Mouse (Mus musculus): ENCODE data around the gene Wfdc10. TPM values are rescaled to one million over a fixed set of nuclear protein-coding genes. Genes with fewer than 3 reads are reported as not detected.

The Wfdc10 gene
- polyA plus RNA-seq, 1 experiment from 2014 or later, result not detected

DNA sequence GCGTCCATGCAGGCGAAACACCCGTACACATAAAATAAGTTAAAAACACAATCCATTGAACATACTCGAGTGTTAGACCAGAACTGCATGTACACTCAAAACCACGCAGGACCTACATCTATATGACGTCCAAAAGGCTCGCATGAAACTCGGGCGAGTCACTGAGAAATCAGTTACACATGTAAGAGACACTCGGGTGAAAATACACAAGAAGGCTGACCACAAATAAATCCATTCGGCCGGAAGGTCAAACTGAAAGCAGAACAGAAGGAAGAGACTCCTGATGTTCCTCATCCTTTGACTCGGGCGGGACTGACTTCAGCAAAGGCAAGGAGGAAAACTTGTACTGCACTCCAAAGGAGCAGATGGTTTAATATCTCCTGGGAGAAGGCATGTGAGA is 50.1 kb downstream of the Wfdc10 start:
- no peaks in the 10 kb centered on the region for H3K4me1 ChIP-seq (ENCODE audit: insufficient read depth)
- H3K9ac ChIP-seq (replicated peaks), result no peak overlapping the region
- no peaks in the 10 kb centered on the region for H3K36me3 ChIP-seq (replicated peaks; ENCODE audit: insufficient read depth, low read length)
- no peak for TF ChIP-seq EP300 (IDR thresholded peaks at IDR 0.05; ENCODE audit: low read depth)
- TF ChIP-seq CTCF (IDR thresholded peaks at IDR 0.05; ENCODE audit: low read depth), result no peak
- no peak overlapping the region for H3K4me3 ChIP-seq (ENCODE audit: low read depth, low read length)
- DNase-seq (no peak), ATAC-seq (no peak)
- no peak overlapping the region for H3K27ac ChIP-seq (ENCODE audit: low read depth)
- no peaks in the 10 kb centered on the region for H3K9me3 ChIP-seq (ENCODE audit: low read length)
- H3K27me3 ChIP-seq (ENCODE audit: insufficient read depth, low read length), result no peaks in the 10 kb centered on the region
- no peak overlapping the region for H3K4me2 ChIP-seq (ENCODE audit: low read depth, low read length)
- WGBS (ENCODE audit: insufficient replicate concordance), result 83% methylated on average over 14 of the region's 14 CpGs

Other genes with a start within 250 kb of the Wfdc10 start
- gene Sdc4, start 212.2 kb upstream of the Wfdc10 start, polyA plus RNA-seq (2015; fragmentation: Nextera tagmentation; extraction: Ambion mirVana), result 194 and 208 TPM in 2 replicates
- 43.5 and 46.2 TPM in 2 replicates for gene Sys1, start 199.1 kb upstream of the Wfdc10 start, polyA plus RNA-seq (2015; fragmentation: Nextera tagmentation; extraction: Ambion mirVana)
- 5.8 and 6.1 TPM in 2 replicates for gene Gm20458, start 195.1 kb upstream of the Wfdc10 start, polyA plus RNA-seq (2015; fragmentation: Nextera tagmentation; extraction: Ambion mirVana)
- not detected in 2 replicates for gene Trp53tg5, start 182.3 kb upstream of the Wfdc10 start, polyA plus RNA-seq (2015; fragmentation: Nextera tagmentation; extraction: Ambion mirVana)
- 2.7 TPM in 2 replicates for gene Dbndd2, start 169.9 kb upstream of the Wfdc10 start, polyA plus RNA-seq (2015; fragmentation: Nextera tagmentation; extraction: Ambion mirVana)
- gene Pigt, start 158.5 kb upstream of the Wfdc10 start, polyA plus RNA-seq (2015; fragmentation: Nextera tagmentation; extraction: Ambion mirVana), result 24.3 and 25.1 TPM in 2 replicates
- 3.0 and 3.3 TPM in 2 replicates for gene Wfdc2, start 93.6 kb upstream of the Wfdc10 start, polyA plus RNA-seq (2015; fragmentation: Nextera tagmentation; extraction: Ambion mirVana)
- not detected in 2 replicates for gene Spint3, start 82.6 kb upstream of the Wfdc10 start, polyA plus RNA-seq (2015; fragmentation: Nextera tagmentation; extraction: Ambion mirVana)
- gene Wfdc6a, start 70.6 kb upstream of the Wfdc10 start, polyA plus RNA-seq (2015; fragmentation: Nextera tagmentation; extraction: Ambion mirVana), result not detected in 2 replicates
- gene Eppin, start 62.5 kb upstream of the Wfdc10 start, polyA plus RNA-seq (2015; fragmentation: Nextera tagmentation; extraction: Ambion mirVana), result not detected in 2 replicates
- not detected in 2 replicates for gene Wfdc6b, start 42.5 kb upstream of the Wfdc10 start, polyA plus RNA-seq (2015; fragmentation: Nextera tagmentation; extraction: Ambion mirVana)
- gene Wfdc8, start 42.4 kb upstream of the Wfdc10 start, polyA plus RNA-seq (2015; fragmentation: Nextera tagmentation; extraction: Ambion mirVana), result not detected in 2 replicates
- not detected in 2 replicates for gene Wfdc16, start 17.2 kb upstream of the Wfdc10 start, polyA plus RNA-seq (2015; fragmentation: Nextera tagmentation; extraction: Ambion mirVana)
- gene Wfdc9, start 537 bp downstream of the Wfdc10 start, polyA plus RNA-seq (2015; fragmentation: Nextera tagmentation; extraction: Ambion mirVana), result not detected in 2 replicates
- not detected in 2 replicates for gene Wfdc11, start 18.0 kb downstream of the Wfdc10 start, polyA plus RNA-seq (2015; fragmentation: Nextera tagmentation; extraction: Ambion mirVana)
- gene Wfdc13, start 29.1 kb downstream of the Wfdc10 start, polyA plus RNA-seq (2015; fragmentation: Nextera tagmentation; extraction: Ambion mirVana), result not detected in 2 replicates
- gene Spint4, start 42.5 kb downstream of the Wfdc10 start, polyA plus RNA-seq (2015; fragmentation: Nextera tagmentation; extraction: Ambion mirVana), result not detected in 2 replicates
- gene Spint5, start 59.3 kb downstream of the Wfdc10 start, polyA plus RNA-seq (2015; fragmentation: Nextera tagmentation; extraction: Ambion mirVana), result not detected in 2 replicates
- 2.0 and 2.5 TPM in 2 replicates for gene Wfdc3, start 89.9 kb downstream of the Wfdc10 start, polyA plus RNA-seq (2015; fragmentation: Nextera tagmentation; extraction: Ambion mirVana)
- 33.7 and 34.2 TPM in 2 replicates for gene Dnttip1, start 89.9 kb downstream of the Wfdc10 start, polyA plus RNA-seq (2015; fragmentation: Nextera tagmentation; extraction: Ambion mirVana)
- 243 and 277 TPM in 2 replicates for gene Ube2c, start 113.9 kb downstream of the Wfdc10 start, polyA plus RNA-seq (2015; fragmentation: Nextera tagmentation; extraction: Ambion mirVana)
- 6.5 and 127 TPM in 2 replicates for gene Tnnc2, start 123.9 kb downstream of the Wfdc10 start, polyA plus RNA-seq (2015; fragmentation: Nextera tagmentation; extraction: Ambion mirVana)
- gene Snx21, start 129.8 kb downstream of the Wfdc10 start, polyA plus RNA-seq (2015; fragmentation: Nextera tagmentation; extraction: Ambion mirVana), result 6.1 and 7.4 TPM in 2 replicates
- gene Acot8, start 148.8 kb downstream of the Wfdc10 start, polyA plus RNA-seq (2015; fragmentation: Nextera tagmentation; extraction: Ambion mirVana), result 23.1 and 25.0 TPM in 2 replicates
- gene Zswim3, start 149.1 kb downstream of the Wfdc10 start, polyA plus RNA-seq (2015; fragmentation: Nextera tagmentation; extraction: Ambion mirVana), result 2.0 and 2.2 TPM in 2 replicates
- 3.1 TPM in 2 replicates for gene Zswim1, start 166.6 kb downstream of the Wfdc10 start, polyA plus RNA-seq (2015; fragmentation: Nextera tagmentation; extraction: Ambion mirVana)
- gene Spata25, start 172.5 kb downstream of the Wfdc10 start, polyA plus RNA-seq (2015; fragmentation: Nextera tagmentation; extraction: Ambion mirVana), result not detected in 2 replicates
- 101 and 109 TPM in 2 replicates for gene Ctsa, start 176.8 kb downstream of the Wfdc10 start, polyA plus RNA-seq (2015; fragmentation: Nextera tagmentation; extraction: Ambion mirVana)
- 2.5 and 3.1 TPM in 2 replicates for gene Neurl2, start 177.4 kb downstream of the Wfdc10 start, polyA plus RNA-seq (2015; fragmentation: Nextera tagmentation; extraction: Ambion mirVana)
- gene Pltp, start 201.7 kb downstream of the Wfdc10 start, polyA plus RNA-seq (2015; fragmentation: Nextera tagmentation; extraction: Ambion mirVana), result 33.4 and 35.3 TPM in 2 replicates
- gene Pcif1, start 223.3 kb downstream of the Wfdc10 start, polyA plus RNA-seq (2015; fragmentation: Nextera tagmentation; extraction: Ambion mirVana), result 38.4 and 38.6 TPM in 2 replicates